Mouse (Mus musculus): Measurements from ENCODE around the gene Capns1. TPM values are rescaled to one million over a fixed set of nuclear protein-coding genes. Genes with fewer than 3 reads are reported as not detected.

Capns1 gene
- total and polyA plus RNA-seq, 2 experiments: 65.5 to 253 TPM

GRCm38 (mm10) chr7:30143170-30143554, 55.4 kb downstream of the Capns1 start:
- Histone ChIP-seq H3K4me1 (ENCODE audit: control insufficient read depth, insufficient read depth, low read length) (no peaks in the 10 kb centered on the region; the same call in 1 of the 2 replicates), H3K4me3 (ENCODE audit: insufficient read depth, low read depth, low read length) (no peak overlapping the region), H3K79me2 (ENCODE audit: control insufficient read depth, insufficient read depth, low read length) (no peaks in the 10 kb centered on the region), H3K27me3 (ENCODE audit: control insufficient read depth, insufficient read depth, low read length) (0 out of 2 replicates have a peak, but pooled peaks cover 3% of the 10 kb centered on the region), H3K36me3 (ENCODE audit: control insufficient read depth, insufficient read depth, low read length) (no peaks in the 10 kb centered on the region), H3K9ac (ENCODE audit: low read depth, low read length) (no peak overlapping the region; the same call in 1 of the 2 replicates), H3K27ac (replicated peaks; ENCODE audit: insufficient read depth, low read depth, low read length) (no peak overlapping the region)
- TF ChIP-seq POLR2A (IDR thresholded peaks at IDR 0.05; ENCODE audit: extremely low read depth, insufficient read depth, low read length): no peak
- no peak for TF ChIP-seq CTCF (IDR thresholded peaks at IDR 0.05; ENCODE audit: low read depth, low read length)
- WGBS: 12% methylated on average over 8 of the region's 8 CpGs
- no peak for DNase-seq (ENCODE audit: extremely low read depth, low read depth, low spot score)

Other genes starting within 250 kb of the Capns1 start
- gene Zfp74, start 244.7 kb downstream of the Capns1 start, total RNA-seq (2014; rRNA removed): 2.4 and 2.6 TPM in 2 replicates
- 2.3 and 2.7 TPM in 2 replicates for gene Zfp74, start 244.7 kb downstream of the Capns1 start, polyA plus RNA-seq (2012; rRNA removed)
- gene Zfp568, start 214.9 kb downstream of the Capns1 start, total RNA-seq (2014; rRNA removed): 8.7 and 8.8 TPM in 2 replicates
- 4.3 and 4.9 TPM in 2 replicates for gene Zfp568, start 214.9 kb downstream of the Capns1 start, polyA plus RNA-seq (2012; rRNA removed)
- 1.1 TPM in 2 replicates for gene Zfp14, start 147.4 kb downstream of the Capns1 start, total RNA-seq (2014; rRNA removed)
- gene Zfp14, start 147.4 kb downstream of the Capns1 start, polyA plus RNA-seq (2012; rRNA removed): 0.49 and 0.65 TPM in 2 replicates
- 0.40 and 0.46 TPM in 2 replicates for gene Zfp82, start 125.9 kb downstream of the Capns1 start, total RNA-seq (2014; rRNA removed)
- gene Zfp82, start 125.9 kb downstream of the Capns1 start, polyA plus RNA-seq (2012; rRNA removed): 0.04 and 0.14 TPM in 2 replicates
- 0.13 TPM in 1 of 2 replicates, not detected in the other for gene Gm26920, start 108.4 kb downstream of the Capns1 start, total RNA-seq (2014; rRNA removed)
- gene Gm26920, start 108.4 kb downstream of the Capns1 start, polyA plus RNA-seq (2012; rRNA removed): not detected in 2 replicates
- 0.37 and 0.67 TPM in 2 replicates for gene Zfp566, start 108.3 kb downstream of the Capns1 start, total RNA-seq (2014; rRNA removed)
- 0.56 and 1.9 TPM in 2 replicates for gene Zfp566, start 108.3 kb downstream of the Capns1 start, polyA plus RNA-seq (2012; rRNA removed)
- 19.0 and 19.6 TPM in 2 replicates for gene Zfp260, start 104.0 kb downstream of the Capns1 start, total RNA-seq (2014; rRNA removed)
- 8.3 and 11.1 TPM in 2 replicates for gene Zfp260, start 104.0 kb downstream of the Capns1 start, polyA plus RNA-seq (2012; rRNA removed)
- gene Zfp382, start 76.9 kb downstream of the Capns1 start, total RNA-seq (2014; rRNA removed): 0.54 and 0.74 TPM in 2 replicates
- 0.07 TPM in 1 of 2 replicates, not detected in the other for gene Zfp382, start 76.9 kb downstream of the Capns1 start, polyA plus RNA-seq (2012; rRNA removed)
- gene Zfp146, start 29.1 kb downstream of the Capns1 start, total RNA-seq (2014; rRNA removed): 16.3 and 20.8 TPM in 2 replicates
- gene Zfp146, start 29.1 kb downstream of the Capns1 start, polyA plus RNA-seq (2012; rRNA removed): 5.1 and 6.9 TPM in 2 replicates
- gene Cox7a1, start 14.7 kb downstream of the Capns1 start, total RNA-seq (2014; rRNA removed): 6.1 and 9.7 TPM in 2 replicates
- gene Cox7a1, start 14.7 kb downstream of the Capns1 start, polyA plus RNA-seq (2012; rRNA removed): 2.0 and 2.8 TPM in 2 replicates
- gene Polr2i, start 33.1 kb upstream of the Capns1 start, total RNA-seq (2014; rRNA removed): 57.1 and 68.6 TPM in 2 replicates
- gene Polr2i, start 33.1 kb upstream of the Capns1 start, polyA plus RNA-seq (2012; rRNA removed): 99.9 and 109 TPM in 2 replicates
- 32.3 and 32.5 TPM in 2 replicates for gene Tbcb, start 33.5 kb upstream of the Capns1 start, total RNA-seq (2014; rRNA removed)
- 21.5 and 22.1 TPM in 2 replicates for gene Tbcb, start 33.5 kb upstream of the Capns1 start, polyA plus RNA-seq (2012; rRNA removed)
- not detected in 2 replicates for gene Ovol3, start 36.9 kb upstream of the Capns1 start, total RNA-seq (2014; rRNA removed)
- gene Ovol3, start 36.9 kb upstream of the Capns1 start, polyA plus RNA-seq (2012; rRNA removed): 0.94 and 1.0 TPM in 2 replicates
- not detected in 2 replicates for gene Thap8, start 81.3 kb upstream of the Capns1 start, total RNA-seq (2014; rRNA removed)
- gene Thap8, start 81.3 kb upstream of the Capns1 start, polyA plus RNA-seq (2012; rRNA removed): not detected in 2 replicates
- 0.55 and 0.81 TPM in 2 replicates for gene Wdr62, start 81.6 kb upstream of the Capns1 start, total RNA-seq (2014; rRNA removed)
- 4.8 and 5.9 TPM in 2 replicates for gene Wdr62, start 81.6 kb upstream of the Capns1 start, polyA plus RNA-seq (2012; rRNA removed)
- gene Clip3, start 92.9 kb upstream of the Capns1 start, total RNA-seq (2014; rRNA removed): 0.18 and 0.54 TPM in 2 replicates
- gene Clip3, start 92.9 kb upstream of the Capns1 start, polyA plus RNA-seq (2012; rRNA removed): 0.24 and 0.80 TPM in 2 replicates
- 15.0 and 16.8 TPM in 2 replicates for gene Alkbh6, start 109.9 kb upstream of the Capns1 start, total RNA-seq (2014; rRNA removed)
- gene Alkbh6, start 109.9 kb upstream of the Capns1 start, polyA plus RNA-seq (2012; rRNA removed): 38.7 and 51.4 TPM in 2 replicates
- gene Syne4, start 116.0 kb upstream of the Capns1 start, total RNA-seq (2014; rRNA removed): 1.7 and 3.5 TPM in 2 replicates
- gene Syne4, start 116.0 kb upstream of the Capns1 start, polyA plus RNA-seq (2012; rRNA removed): 2.2 and 4.9 TPM in 2 replicates
- 0.18 and 0.34 TPM in 2 replicates for gene E130208F15Rik, start 122.9 kb upstream of the Capns1 start, total RNA-seq (2014; rRNA removed)
- 0.06 and 0.39 TPM in 2 replicates for gene E130208F15Rik, start 122.9 kb upstream of the Capns1 start, polyA plus RNA-seq (2012; rRNA removed)
- 4.0 and 4.4 TPM in 2 replicates for gene Sdhaf1, start 125.1 kb upstream of the Capns1 start, total RNA-seq (2014; rRNA removed)
- 15.8 and 16.2 TPM in 2 replicates for gene Sdhaf1, start 125.1 kb upstream of the Capns1 start, polyA plus RNA-seq (2012; rRNA removed)
- gene Lrfn3, start 164.0 kb upstream of the Capns1 start, total RNA-seq (2014; rRNA removed): 0.74 and 1.7 TPM in 2 replicates
- gene Lrfn3, start 164.0 kb upstream of the Capns1 start, polyA plus RNA-seq (2012; rRNA removed): 12.9 and 22.2 TPM in 2 replicates
- 46.1 and 57.6 TPM in 2 replicates for gene Tyrobp, start 214.9 kb upstream of the Capns1 start, total RNA-seq (2014; rRNA removed)
- 48.1 and 86.4 TPM in 2 replicates for gene Tyrobp, start 214.9 kb upstream of the Capns1 start, polyA plus RNA-seq (2012; rRNA removed)
- 1.9 and 2.1 TPM in 2 replicates for gene Hcst, start 221.0 kb upstream of the Capns1 start, total RNA-seq (2014; rRNA removed)
- gene Hcst, start 221.0 kb upstream of the Capns1 start, polyA plus RNA-seq (2012; rRNA removed): 3.3 and 5.0 TPM in 2 replicates
- gene Nfkbid, start 222.9 kb upstream of the Capns1 start, total RNA-seq (2014; rRNA removed): 0.55 and 1.0 TPM in 2 replicates
- gene Nfkbid, start 222.9 kb upstream of the Capns1 start, polyA plus RNA-seq (2012; rRNA removed): 0.52 and 0.92 TPM in 2 replicates
- 0.18 and 0.74 TPM in 2 replicates for gene Aplp1, start 246.7 kb upstream of the Capns1 start, total RNA-seq (2014; rRNA removed)
- 0.65 and 0.70 TPM in 2 replicates for gene Aplp1, start 246.7 kb upstream of the Capns1 start, polyA plus RNA-seq (2012; rRNA removed)

All from liver, adult 2 months (tissue).